Mouse (Mus musculus): Measurements from ENCODE around the gene Pxn.
A peak's percentile ranks its signal among the peaks of the same experiment; 100 is the strongest.
"Not testable (repeated sequence)": the region's sequence is repeated elsewhere in the genome, so short reads cannot be mapped to it uniquely, and the experiment has no call there.

Gene Pxn

GRCm38 (mm10) chr5:115486726-115487125 is 19.8 kb upstream of the Pxn start:
- no peak for DNase-seq (ENCODE audit: low spot score in 2 of 2)

- DNase-seq (ENCODE audit: low spot score in 2 of 2), result no peak
Observed at GRCm38 (mm10) chr5:115487353-115487752, 19.1 kb upstream of the Pxn start.

GRCm38 (mm10) chr5:115487942-115488580 is 18.4 kb upstream of the Pxn start:
- no peak for DNase-seq (ENCODE audit: low spot score in 2 of 2)

- DNase-seq (ENCODE audit: low spot score in 2 of 2), result peak; percentile 67 to 82
Observed at GRCm38 (mm10) chr5:115488841-115489698, 17.4 kb upstream of the Pxn start.

GRCm38 (mm10) chr5:115489699-115490637 is 16.5 kb upstream of the Pxn start:
- peak; percentile 69 to 80 for DNase-seq (ENCODE audit: low spot score in 2 of 2)

- DNase-seq (ENCODE audit: low spot score in 2 of 2), result no peak
Observed at GRCm38 (mm10) chr5:115490638-115491000, 15.9 kb upstream of the Pxn start.

- DNase-seq (ENCODE audit: low spot score in 2 of 2), result no peak
Observed at GRCm38 (mm10) chr5:115491076-115491475, 15.4 kb upstream of the Pxn start.

GRCm38 (mm10) chr5:115491771-115492322 is 14.6 kb upstream of the Pxn start:
- no peak for DNase-seq (ENCODE audit: low spot score in 2 of 2)

GRCm38 (mm10) chr5:115492711-115493335 is 13.7 kb upstream of the Pxn start:
- no peak for DNase-seq (ENCODE audit: low spot score in 2 of 2)

- DNase-seq (ENCODE audit: low spot score in 2 of 2), result no peak
Observed at GRCm38 (mm10) chr5:115493441-115493840, 13.0 kb upstream of the Pxn start.

GRCm38 (mm10) chr5:115495618-115496017 is 10.9 kb upstream of the Pxn start:
- DNase-seq (ENCODE audit: low spot score in 2 of 2), result not testable (repeated sequence)

GRCm38 (mm10) chr5:115497033-115497432 is 9.4 kb upstream of the Pxn start:
- DNase-seq (ENCODE audit: low spot score in 2 of 2), result no peak

- no peak for DNase-seq (ENCODE audit: low spot score in 2 of 2)
Observed at GRCm38 (mm10) chr5:115498307-115499240, 7.9 kb upstream of the Pxn start.

- no peak for DNase-seq (ENCODE audit: low spot score in 2 of 2)
Observed at GRCm38 (mm10) chr5:115500383-115500935, 6.0 kb upstream of the Pxn start.

GRCm38 (mm10) chr5:115503035-115503434 is 3.4 kb upstream of the Pxn start:
- DNase-seq (ENCODE audit: low spot score in 2 of 2), result no peak

- not testable (repeated sequence) for DNase-seq (ENCODE audit: low spot score in 2 of 2)
Observed at GRCm38 (mm10) chr5:115505617-115506016, 859 bp upstream of the Pxn start.

- no peak for DNase-seq (ENCODE audit: low spot score in 2 of 2)
Observed at GRCm38 (mm10) chr5:115507267-115507980, 948 bp downstream of the Pxn start.

- no peak for DNase-seq (ENCODE audit: low spot score in 2 of 2)
Observed at GRCm38 (mm10) chr5:115507981-115508858, 1.7 kb downstream of the Pxn start.

Data from cerebellum, postnatal 4 days (tissue).